Mouse (Mus musculus) frontal cortex, postnatal 25 days (tissue): ENCODE measurements at regions not wholly inside any gene's neighbourhood (a gene's known extent, or its start where the extent isn't known, plus 50 kb on each side); places are given as distances from the start of the nearest gene placed in this dataset.

Source experiments
- DNase-seq, 2 experiments: peaks; one replicate each; pipeline ENCODE4 v3.0.0; 2022; ENCODE audit warnings: low spot score in 2 of 2

DNA sequence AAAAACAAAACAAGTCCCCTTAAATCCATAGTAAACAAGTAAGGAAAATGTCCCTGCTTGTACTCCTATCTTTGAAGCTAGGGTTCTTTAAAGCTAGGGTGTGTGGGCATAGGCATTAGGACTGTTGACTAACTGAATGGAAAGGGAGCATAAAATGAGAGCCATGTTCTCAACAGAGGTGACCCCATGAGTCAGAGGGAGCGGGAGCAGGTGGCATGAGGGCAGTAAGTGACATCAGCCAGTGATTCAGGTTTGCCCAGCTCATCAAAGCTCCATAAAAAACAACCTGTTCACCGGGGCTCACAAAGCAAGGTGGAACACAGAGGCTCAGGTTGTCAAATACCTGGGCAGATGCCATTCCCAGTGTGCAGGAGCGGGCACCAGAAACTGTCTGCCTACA is 104.6 kb upstream of the 1700056E22Rik start:
- DNase-seq, result no peak

GRCm38 (mm10) chr1:184130897-184131296 is 96.8 kb upstream of the 1700056E22Rik start:
- DNase-seq, result no peak

GRCm38 (mm10) chr1:184127321-184127720 is 93.2 kb upstream of the 1700056E22Rik start:
- no peak for DNase-seq

DNA sequence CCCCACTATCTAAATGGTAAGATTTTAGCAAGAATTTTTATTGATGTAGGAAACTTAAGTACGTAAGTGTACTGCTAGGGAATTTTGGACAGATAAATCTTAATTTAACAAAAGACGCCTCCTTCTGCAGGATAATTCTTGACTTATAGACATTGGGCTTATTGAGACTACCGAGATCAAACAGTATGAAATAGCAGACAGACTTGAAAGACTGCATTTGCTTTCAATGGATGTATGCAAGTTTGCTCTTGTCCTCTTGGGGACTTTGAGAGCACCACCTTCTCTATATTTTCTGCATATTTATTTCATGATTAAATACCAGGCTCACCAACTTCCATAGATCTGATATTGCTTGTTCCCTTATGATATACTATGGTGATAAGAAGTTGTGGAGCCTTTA is 92.8 kb upstream of the 1700056E22Rik start:
- DNase-seq, result no peak
